Mouse (Mus musculus) lung, embryonic 16.5 days (tissue): ENCODE data around the gene Col27a1. TPM values are rescaled to one million over a fixed set of nuclear protein-coding genes. Genes with fewer than 3 reads are reported as not detected.
A peak's percentile ranks its signal among the peaks of the same experiment; 100 is the strongest.

Experiments
- ATAC-seq: fragments of 200-750 bp; cut with Nextera tagmentation; 2 replicates; pipeline ENCODE4 v1.8.0; 2017; ENCODE audit warnings: low read depth, mild to moderate bottlenecking, moderate library complexity
- H3K27ac ChIP-seq: fragments of 300-500 bp; sonication (generic); 2 replicates; pipeline ENCODE4 v1.5.1; 2014; ENCODE audit warnings: mild to moderate bottlenecking, control low read depth, low read length
- H3K27me3 ChIP-seq: fragments of 300-500 bp; sonication (generic); 2 replicates; pipeline ENCODE4 v1.6.1; 2014; ENCODE audit warnings: low read depth, low read length, mixed read lengths; ENCODE audit not compliant: control insufficient read depth, insufficient read depth
- H3K36me3 ChIP-seq: fragments of 300-500 bp; sonication (generic); 2 replicates; pipeline ENCODE4 v1.6.1; 2014; ENCODE audit warnings: low read length; ENCODE audit not compliant: control insufficient read depth, insufficient read depth
- H3K4me1 ChIP-seq: fragments of 300-500 bp; sonication (generic); replicated peaks from 2 replicates; pipeline ENCODE4 v1.6.1; 2014; ENCODE audit warnings: low read length, mixed read lengths; ENCODE audit not compliant: control insufficient read depth, insufficient read depth
- H3K4me2 ChIP-seq: fragments of 300-500 bp; sonication (generic); 2 replicates; pipeline ENCODE4 v1.6.1; 2014; ENCODE audit warnings: low read depth, low read length, control low read depth
- H3K4me3 ChIP-seq: fragments of 300-500 bp; sonication (generic); 2 replicates; pipeline ENCODE4 v1.5.1; 2014; ENCODE audit warnings: mild to moderate bottlenecking, low read length, control low read depth
- H3K9ac ChIP-seq: fragments of 300-500 bp; sonication (generic); 2 replicates; pipeline ENCODE4 v1.6.1; 2014; ENCODE audit warnings: low read length, control low read depth
- H3K9me3 ChIP-seq: fragments of 300-500 bp; sonication (generic); 2 replicates; pipeline ENCODE4 v1.6.1; 2016; ENCODE audit warnings: low read length; ENCODE audit not compliant: control insufficient read depth
- WGBS: fragments of 180-500 bp; shearing (Covaris S2); extraction: QIAGEN DNeasy Blood & Tissue Kit; methylation state at CpG from one replicate; pipeline ENCODE4 v1.1.7; 2014; 5-methylcytosine and 5-hydroxymethylcytosine counted together
- polyA plus RNA-seq: library from polyadenylated mRNA; unstranded; fragments of >200 nt; fragmentation: Nextera tagmentation; extraction: Ambion mirVana; gene quantifications from 2 replicates; pipeline ENCODE4 v1.2.1, GENCODE M21; 2015

The Col27a1 gene
- polyA plus RNA-seq, 1 experiment from 2014 or later: 16.4 TPM

DNA sequence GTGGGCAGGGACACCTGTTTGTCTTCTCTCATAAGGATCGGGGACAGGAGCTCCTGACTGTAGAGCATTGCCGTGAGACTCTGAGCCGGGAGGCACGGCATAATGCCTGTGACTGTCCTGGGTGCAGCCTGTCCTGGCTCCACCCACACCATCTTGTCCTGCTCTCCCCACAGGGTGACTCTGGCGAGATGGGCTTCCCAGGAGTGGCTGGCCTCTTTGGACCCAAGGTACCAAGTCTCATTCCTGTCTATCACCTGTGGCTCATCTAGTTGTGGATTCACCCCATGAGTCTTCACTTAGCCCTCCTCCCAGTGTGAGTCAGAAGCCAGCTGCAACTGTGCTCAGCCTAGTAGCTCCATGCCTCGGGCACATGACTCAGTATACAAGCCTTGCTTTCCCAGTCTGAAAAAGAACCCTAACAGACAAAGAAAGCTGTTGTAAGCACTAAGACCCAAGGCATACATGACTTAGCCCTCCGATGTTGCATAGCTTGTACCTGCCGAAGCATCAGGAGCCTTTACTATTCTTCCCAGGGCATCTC lies 109.5 kb downstream of the Col27a1 start:
- Histone ChIP-seq H3K27ac (no peak overlapping the region), H3K4me1 (no peaks in the 10 kb centered on the region), H3K36me3 (peaks cover 40% of the 10 kb centered on the region), H3K4me3 (no peak overlapping the region), H3K9ac (no peak overlapping the region), H3K9me3 (no peaks in the 10 kb centered on the region), H3K27me3 (no peaks in the 10 kb centered on the region), H3K4me2 (no peak overlapping the region)
- ATAC-seq: no peak
- WGBS: 73% methylated on average over 8 of the region's 8 CpGs

DNA sequence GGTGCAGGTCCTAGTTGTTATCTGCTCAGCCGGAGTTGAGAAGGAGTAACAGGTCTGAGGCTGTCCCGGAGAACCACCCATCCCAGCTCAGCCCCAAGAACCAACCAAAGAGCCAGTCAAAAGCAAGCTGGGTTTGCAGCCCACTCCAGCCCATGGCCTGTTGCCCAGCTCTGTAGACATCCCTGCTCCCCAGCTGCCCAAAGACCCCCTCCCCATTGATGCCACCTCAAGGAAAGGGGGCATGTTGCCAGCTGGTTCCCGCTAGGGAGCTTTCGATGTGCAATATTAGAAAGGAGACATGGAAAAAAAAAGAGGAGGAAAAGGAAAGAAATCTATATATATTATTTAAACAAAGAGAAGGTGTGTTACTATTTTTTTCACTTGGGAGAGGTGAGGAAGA lies 119.6 kb downstream of the Col27a1 start:
- no peak overlapping the region for H3K27ac ChIP-seq
- H3K9me3 ChIP-seq: no peaks in the 10 kb centered on the region
- no peak overlapping the region for H3K4me3 ChIP-seq
- no peaks in the 10 kb centered on the region for H3K27me3 ChIP-seq
- no peak overlapping the region for H3K9ac ChIP-seq
- ATAC-seq: no peak
- no peak overlapping the region for H3K4me2 ChIP-seq
- H3K36me3 ChIP-seq: peaks cover 24% of the 10 kb centered on the region
- WGBS: 90% methylated on average over 4 of the region's 4 CpGs
- H3K4me1 ChIP-seq: no peaks in the 10 kb centered on the region

DNA sequence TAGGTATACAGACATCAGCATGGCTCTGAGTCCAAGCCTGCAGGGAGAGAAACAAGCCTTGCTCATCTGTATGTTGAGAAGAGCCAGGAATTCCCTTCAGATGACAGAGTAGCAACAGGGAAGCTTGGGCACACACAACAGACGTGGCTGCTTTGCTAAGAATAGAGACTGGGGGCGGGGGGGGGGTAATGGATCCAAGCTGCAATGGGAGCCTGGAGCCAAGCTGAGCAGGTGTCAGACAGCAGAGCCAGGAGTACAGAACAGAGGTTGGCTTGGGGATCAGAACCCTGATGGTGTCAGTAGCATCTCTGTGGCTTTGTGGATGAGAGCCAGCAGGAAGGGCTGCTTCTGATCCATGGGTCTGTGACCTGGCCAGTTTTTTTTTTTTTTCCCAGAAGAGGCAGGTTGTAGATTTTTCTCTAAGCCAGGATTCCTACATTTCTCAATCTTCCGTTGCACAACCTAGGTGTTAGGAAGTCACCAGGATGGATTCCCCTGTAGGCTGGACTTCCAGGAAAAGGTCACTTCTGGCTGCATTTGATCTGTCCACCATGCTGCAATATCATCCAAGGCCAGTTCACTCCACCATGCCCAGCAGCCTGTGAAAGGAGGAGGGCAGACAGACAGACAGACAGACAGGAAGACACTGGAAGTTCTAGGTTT lies 124.7 kb downstream of the Col27a1 start:
- Histone ChIP-seq H3K4me2 (no peak overlapping the region), H3K9ac (no peak overlapping the region), H3K36me3 (peaks cover 2% of the 10 kb centered on the region; the same call in 1 of the 2 replicates), H3K9me3 (no peaks in the 10 kb centered on the region), H3K4me3 (no peak overlapping the region), H3K4me1 (no peaks in the 10 kb centered on the region), H3K27me3 (no peaks in the 10 kb centered on the region), H3K27ac (no peak overlapping the region)
- no peak for ATAC-seq
- WGBS: 65% methylated on average over 3 of the region's 3 CpGs

DNA sequence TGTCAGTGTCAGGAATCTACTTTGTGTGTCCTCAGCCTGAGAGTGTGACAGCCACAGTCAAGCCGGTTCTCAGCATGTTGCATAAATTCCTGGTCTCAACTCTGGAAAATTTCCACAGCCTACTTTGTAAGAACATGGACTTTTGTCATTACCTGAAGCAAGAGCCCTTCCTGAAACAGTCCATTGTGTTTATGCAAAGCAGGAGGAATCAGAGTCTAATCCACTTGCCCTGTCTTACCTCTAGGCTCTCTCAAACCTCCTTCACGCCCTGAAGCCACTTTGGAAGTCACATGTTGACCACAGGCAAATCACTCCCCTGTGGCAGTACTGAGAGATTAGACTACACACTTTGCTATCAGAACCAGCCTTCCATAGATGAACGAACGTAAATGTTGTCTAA lies 128.7 kb downstream of the Col27a1 start:
- H3K9ac ChIP-seq: no peak overlapping the region
- no peak for ATAC-seq
- H3K4me3 ChIP-seq: no peak overlapping the region
- no peak overlapping the region for H3K4me2 ChIP-seq
- no peaks in the 10 kb centered on the region for H3K27me3 ChIP-seq
- H3K4me1 ChIP-seq: no peaks in the 10 kb centered on the region
- H3K36me3 ChIP-seq: no peaks in the 10 kb centered on the region
- 60% methylated on average over 4 of the region's 4 CpGs for WGBS
- H3K27ac ChIP-seq: no peak overlapping the region
- no peaks in the 10 kb centered on the region for H3K9me3 ChIP-seq

DNA sequence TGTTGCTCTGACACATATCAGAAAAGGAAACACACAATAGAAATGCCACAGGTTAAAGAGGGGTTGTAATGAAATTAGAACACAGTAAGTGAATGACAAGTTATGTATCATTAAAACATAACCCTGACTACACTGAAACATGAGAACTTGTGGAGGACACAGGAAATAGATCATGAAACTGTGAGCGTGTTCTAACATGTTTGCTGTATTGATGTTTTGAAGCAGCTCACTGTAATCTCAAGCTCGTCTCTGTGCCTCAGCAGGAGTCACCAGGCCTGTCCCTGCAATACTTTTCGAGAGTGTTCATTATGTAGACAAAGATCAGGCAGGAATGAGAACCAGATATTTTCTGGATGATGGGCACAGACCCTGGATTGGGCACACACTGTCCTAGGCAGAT lies 129.8 kb downstream of the Col27a1 start:
- H3K4me1 ChIP-seq: no peaks in the 10 kb centered on the region
- no peak overlapping the region for H3K27ac ChIP-seq
- 50% methylated on average over 3 of the region's 3 CpGs for WGBS
- H3K4me2 ChIP-seq: no peak overlapping the region
- H3K9me3 ChIP-seq: no peaks in the 10 kb centered on the region
- no peaks in the 10 kb centered on the region for H3K27me3 ChIP-seq
- H3K4me3 ChIP-seq: no peak overlapping the region
- no peaks in the 10 kb centered on the region for H3K36me3 ChIP-seq
- no peak for ATAC-seq
- H3K9ac ChIP-seq: no peak overlapping the region

DNA sequence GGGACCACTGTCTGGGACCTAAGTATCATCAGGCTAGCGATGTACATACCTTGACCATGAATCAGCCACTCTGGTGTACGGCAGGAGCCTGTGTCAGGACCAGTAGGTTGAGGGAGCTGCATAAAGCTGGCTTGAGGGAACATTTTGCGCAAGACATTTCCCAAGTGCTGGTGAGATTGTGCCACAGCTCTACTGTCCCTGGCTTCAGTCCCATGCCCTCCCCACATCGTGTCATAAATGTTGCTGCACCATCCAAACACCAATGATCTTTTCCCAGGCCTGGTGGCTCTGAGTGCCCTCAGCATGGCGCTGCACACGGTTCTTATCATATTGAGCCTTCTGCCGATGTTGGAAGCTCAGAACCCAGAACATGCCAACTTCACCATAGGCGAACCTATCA lies 130.5 kb downstream of the Col27a1 start, which contains the start of gene Orm1:
Orm1 (plus strand) TSS at position 266 of the 400 bp plus-strand sequence.
- no peaks in the 10 kb centered on the region for H3K36me3 ChIP-seq
- no peak for ATAC-seq
- H3K27ac ChIP-seq: no peak within 1 kb of the TSS
- no peaks in the 10 kb centered on the region for H3K27me3 ChIP-seq
- H3K4me1 ChIP-seq: no peaks in the 10 kb centered on the region
- H3K9ac ChIP-seq: no peak within 1 kb of the TSS
- H3K9me3 ChIP-seq: no peaks in the 10 kb centered on the region
- H3K4me2 ChIP-seq: no peak within 1 kb of the TSS
- 74% methylated on average over 8 of the region's 8 CpGs for WGBS
- no peak within 1 kb of the TSS for H3K4me3 ChIP-seq

DNA sequence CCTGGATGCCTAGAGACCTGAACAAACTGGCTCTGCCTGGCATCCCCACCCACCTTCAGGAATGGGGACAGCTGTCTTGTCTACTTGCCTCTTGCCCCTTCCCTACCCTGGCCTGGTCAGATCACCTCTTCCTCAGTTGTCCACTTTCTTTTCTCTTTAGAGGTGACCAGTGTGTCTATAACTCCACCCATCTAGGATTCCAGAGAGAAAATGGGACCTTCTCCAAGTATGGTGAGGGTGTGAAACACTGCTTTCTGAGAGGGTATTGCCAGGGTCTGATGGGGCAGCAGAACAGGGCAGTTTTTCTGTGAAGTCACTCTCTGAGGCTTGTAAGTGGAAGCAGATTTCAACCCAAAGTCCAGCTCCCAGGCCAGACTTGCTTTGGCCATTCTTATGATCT lies 131.5 kb downstream of the Col27a1 start:
- no peak overlapping the region for H3K4me2 ChIP-seq
- ATAC-seq: peak; percentile 31; the same call in 1 of the 2 replicates
- H3K27ac ChIP-seq: no peak overlapping the region
- no peak overlapping the region for H3K4me3 ChIP-seq
- no peaks in the 10 kb centered on the region for H3K27me3 ChIP-seq
- H3K36me3 ChIP-seq: no peaks in the 10 kb centered on the region
- no peaks in the 10 kb centered on the region for H3K9me3 ChIP-seq
- no peak overlapping the region for H3K9ac ChIP-seq
- no peaks in the 10 kb centered on the region for H3K4me1 ChIP-seq

DNA sequence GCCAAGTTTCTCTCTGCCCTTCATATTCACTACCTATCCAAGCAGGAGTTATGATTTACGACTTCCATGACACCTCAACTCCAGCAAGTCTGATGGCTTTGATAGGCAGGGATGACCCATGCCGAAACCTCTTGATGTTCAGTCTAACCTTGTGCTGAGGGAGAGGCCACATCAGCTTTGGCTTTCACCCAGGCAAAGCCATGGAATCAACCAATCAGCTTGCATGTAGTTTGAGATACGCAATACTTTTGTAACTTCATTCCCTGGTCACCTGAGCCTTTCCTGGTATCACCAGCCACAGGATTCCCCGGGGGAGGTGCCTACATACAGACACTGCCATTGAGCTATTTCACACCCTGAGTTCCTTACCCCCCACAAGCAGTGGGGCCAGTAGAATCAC lies 132.9 kb downstream of the Col27a1 start:
- Histone ChIP-seq H3K27ac (no peak overlapping the region), H3K4me3 (no peak overlapping the region), H3K9ac (no peak overlapping the region), H3K4me2 (no peak overlapping the region), H3K4me1 (no peaks in the 10 kb centered on the region), H3K9me3 (no peaks in the 10 kb centered on the region), H3K27me3 (no peaks in the 10 kb centered on the region), H3K36me3 (no peaks in the 10 kb centered on the region)
- 81% methylated on average over 4 of the region's 4 CpGs for WGBS
- ATAC-seq: no peak

DNA sequence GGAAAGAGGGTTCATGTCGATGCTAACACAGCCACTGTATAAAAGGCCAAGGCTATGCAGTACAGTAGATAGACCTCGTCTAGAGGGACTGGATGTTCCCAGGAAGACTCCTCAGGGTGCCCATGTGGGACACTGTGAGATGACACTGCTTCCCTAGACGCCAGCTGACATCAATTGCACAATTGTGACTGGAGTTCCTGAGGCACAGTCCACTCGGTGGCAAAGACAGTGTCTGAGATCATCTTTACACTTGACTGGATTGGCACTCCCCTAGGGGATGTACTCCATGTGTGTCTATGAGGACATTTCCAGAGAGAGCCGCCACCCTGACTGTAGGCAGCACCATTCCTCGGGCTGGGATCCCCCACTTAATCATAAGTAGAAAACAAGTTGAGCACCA lies 134.7 kb downstream of the Col27a1 start:
- Histone ChIP-seq H3K9me3 (no peaks in the 10 kb centered on the region), H3K27me3 (no peaks in the 10 kb centered on the region), H3K9ac (no peak overlapping the region), H3K4me3 (no peak overlapping the region), H3K27ac (no peak overlapping the region), H3K4me2 (no peak overlapping the region), H3K36me3 (no peaks in the 10 kb centered on the region), H3K4me1 (no peaks in the 10 kb centered on the region)
- WGBS: 62% methylated on average over 6 of the region's 6 CpGs
- no peak for ATAC-seq
